Mouse (Mus musculus) heart, embryonic 15.5 days (tissue): ENCODE results near the gene Mgl2. TPM values are rescaled to one million over a fixed set of nuclear protein-coding genes. Genes with fewer than 3 reads are reported as not detected.

Experiments
- ATAC-seq: fragments of 200-750 bp; cut with Nextera tagmentation; replicated peaks from 2 replicates; pipeline ENCODE4 v1.8.0; 2017; ENCODE audit warnings: low read depth, moderate TSS enrichment; ENCODE audit not compliant: insufficient number of reproducible peaks, insufficient read depth, low FRiP score
- H3K27ac ChIP-seq: fragments of 300-500 bp; sonication (generic); 2 replicates; pipeline ENCODE4 v1.5.1; 2015; ENCODE audit warnings: mild to moderate bottlenecking, inconsistent platforms
- H3K27me3 ChIP-seq: fragments of 300-500 bp; sonication (generic); 2 replicates; pipeline ENCODE4 v1.6.1; 2015; ENCODE audit warnings: inconsistent platforms
- H3K36me3 ChIP-seq: fragments of 300-500 bp; sonication (generic); 2 replicates; pipeline ENCODE4 v1.6.1; 2015; ENCODE audit warnings: mild to moderate bottlenecking, inconsistent platforms
- H3K4me1 ChIP-seq: fragments of 300-500 bp; sonication (generic); replicated peaks from 2 replicates; pipeline ENCODE4 v1.6.1; 2015; ENCODE audit warnings: inconsistent platforms
- H3K4me2 ChIP-seq: fragments of 300-500 bp; sonication (generic); 2 replicates; pipeline ENCODE4 v1.6.1; 2015; ENCODE audit warnings: inconsistent platforms, mild to moderate bottlenecking, moderate library complexity
- H3K4me3 ChIP-seq: fragments of 300-500 bp; sonication (generic); 2 replicates; pipeline ENCODE4 v1.5.1; 2015; ENCODE audit warnings: mild to moderate bottlenecking, inconsistent platforms
- H3K9ac ChIP-seq: fragments of 300-500 bp; sonication (generic); 2 replicates; pipeline ENCODE4 v1.6.1; 2015; ENCODE audit warnings: mild to moderate bottlenecking, inconsistent platforms
- H3K9me3 ChIP-seq: fragments of 300-500 bp; sonication (generic); replicated peaks from 2 replicates; pipeline ENCODE4 v1.6.1; 2016; ENCODE audit warnings: inconsistent platforms
- WGBS: fragments of 180-500 bp; shearing (Covaris S2); methylation state at CpG from one replicate; pipeline ENCODE4 v1.1.7; 2015; ENCODE audit warnings: mixed read lengths; 5-methylcytosine and 5-hydroxymethylcytosine counted together
- polyA plus RNA-seq: library from polyadenylated mRNA; unstranded; fragments of >200 nt; fragmentation: Nextera tagmentation; extraction: Ambion mirVana; gene quantifications from 2 replicates; pipeline ENCODE4 v1.2.1, GENCODE M21; 2015

Gene Mgl2
- polyA plus RNA-seq, 1 experiment from 2014 or later, result 0.40 TPM

- no peak for ATAC-seq
- Histone ChIP-seq H3K27me3 (peaks cover 8% of the 10 kb centered on the region; the same call in 1 of the 2 replicates), H3K4me1 (no peaks in the 10 kb centered on the region), H3K9ac (no peak overlapping the region), H3K4me2 (no peak overlapping the region), H3K27ac (no peak overlapping the region), H3K9me3 (no peaks in the 10 kb centered on the region), H3K36me3 (no peaks in the 10 kb centered on the region), H3K4me3 (no peak overlapping the region)
- 49% methylated on average over 3 of the region's 3 CpGs for WGBS
These were observed 41.7 kb downstream of the Mgl2 start for GRCm38 (mm10) chr11:70171847-70172246.

GRCm38 (mm10) chr11:70172298-70172697, 42.2 kb downstream of the Mgl2 start:
- 53% methylated on average over 5 of the region's 5 CpGs for WGBS
- Histone ChIP-seq H3K27ac (no peak overlapping the region), H3K4me3 (no peak overlapping the region), H3K9me3 (no peaks in the 10 kb centered on the region), H3K36me3 (no peaks in the 10 kb centered on the region), H3K9ac (no peak overlapping the region), H3K4me1 (no peaks in the 10 kb centered on the region), H3K27me3 (peaks cover 8% of the 10 kb centered on the region; the same call in 1 of the 2 replicates), H3K4me2 (no peak overlapping the region)
- no peak for ATAC-seq

- no peaks in the 10 kb centered on the region for H3K36me3 ChIP-seq
- ATAC-seq, result no peak
- no peak overlapping the region for H3K27ac ChIP-seq
These were observed 44.4 kb downstream of the Mgl2 start for GRCm38 (mm10) chr11:70174491-70174890.

GRCm38 (mm10) chr11:70177647-70178046, 47.5 kb downstream of the Mgl2 start:
- Histone ChIP-seq H3K9me3 (no peaks in the 10 kb centered on the region; the same call in 1 of the 2 replicates), H3K27me3 (no peaks in the 10 kb centered on the region), H3K27ac (no peak overlapping the region), H3K9ac (no peak overlapping the region), H3K4me1 (no peaks in the 10 kb centered on the region), H3K36me3 (no peaks in the 10 kb centered on the region), H3K4me3 (no peak overlapping the region), H3K4me2 (no peak overlapping the region)
- WGBS, result 71% methylated on average over 8 of the region's 8 CpGs
- no peak for ATAC-seq

More at GRCm38 (mm10) chr11:70174491-70174890, 44.4 kb downstream of the Mgl2 start:
- Histone ChIP-seq H3K4me1 (no peaks in the 10 kb centered on the region), H3K9me3 (no peaks in the 10 kb centered on the region; the same call in 1 of the 2 replicates), H3K27me3 (no peaks in the 10 kb centered on the region), H3K9ac (no peak overlapping the region), H3K4me2 (no peak overlapping the region), H3K4me3 (no peak overlapping the region)
- WGBS, result 79% methylated on average over 4 of the region's 4 CpGs

GRCm38 (mm10) chr11:70178311-70178710, 48.2 kb downstream of the Mgl2 start:
- 82% methylated on average over 11 of the region's 11 CpGs for WGBS
- Histone ChIP-seq H3K4me1 (no peaks in the 10 kb centered on the region), H3K4me3 (no peak overlapping the region), H3K27me3 (no peaks in the 10 kb centered on the region), H3K27ac (no peak overlapping the region), H3K9me3 (no peaks in the 10 kb centered on the region; the same call in 1 of the 2 replicates), H3K36me3 (no peaks in the 10 kb centered on the region), H3K9ac (no peak overlapping the region), H3K4me2 (no peak overlapping the region)
- no peak for ATAC-seq

- Histone ChIP-seq H3K9ac (no peak overlapping the region), H3K36me3 (no peaks in the 10 kb centered on the region), H3K27me3 (no peaks in the 10 kb centered on the region), H3K4me1 (no peaks in the 10 kb centered on the region), H3K27ac (no peak overlapping the region), H3K4me3 (no peak overlapping the region), H3K9me3 (no peaks in the 10 kb centered on the region; the same call in 1 of the 2 replicates), H3K4me2 (no peak overlapping the region)
- 71% methylated on average over 11 of the region's 11 CpGs for WGBS
- no peak for ATAC-seq
These were observed 48.6 kb downstream of the Mgl2 start for GRCm38 (mm10) chr11:70178756-70179155.

- no peak for ATAC-seq
- H3K9me3 ChIP-seq, result no peaks in the 10 kb centered on the region; the same call in 1 of the 2 replicates
- no peak overlapping the region for H3K4me2 ChIP-seq
- 43% methylated on average over 14 of the region's 14 CpGs for WGBS
- no peak overlapping the region for H3K9ac ChIP-seq
- no peak overlapping the region for H3K4me3 ChIP-seq
- H3K36me3 ChIP-seq, result no peaks in the 10 kb centered on the region
- H3K4me1 ChIP-seq, result no peaks in the 10 kb centered on the region
- H3K27me3 ChIP-seq, result no peaks in the 10 kb centered on the region
- no peak overlapping the region for H3K27ac ChIP-seq
These were observed 49.3 kb downstream of the Mgl2 start for GRCm38 (mm10) chr11:70179401-70179800.

- no peak for ATAC-seq
- Histone ChIP-seq H3K9me3 (no peaks in the 10 kb centered on the region; the same call in 1 of the 2 replicates), H3K36me3 (no peaks in the 10 kb centered on the region), H3K27me3 (no peaks in the 10 kb centered on the region), H3K4me2 (no peak overlapping the region), H3K4me3 (no peak overlapping the region), H3K9ac (no peak overlapping the region), H3K4me1 (no peaks in the 10 kb centered on the region), H3K27ac (no peak overlapping the region)
- 87% methylated on average over 4 of the region's 4 CpGs for WGBS
These were observed 50.4 kb downstream of the Mgl2 start for GRCm38 (mm10) chr11:70180496-70180895.

GRCm38 (mm10) chr11:70185120-70185519, 55.0 kb downstream of the Mgl2 start:
- Histone ChIP-seq H3K4me3 (no peak overlapping the region), H3K9me3 (no peaks in the 10 kb centered on the region), H3K9ac (no peak overlapping the region), H3K4me2 (no peak overlapping the region), H3K4me1 (no peaks in the 10 kb centered on the region), H3K27ac (no peak overlapping the region), H3K36me3 (no peaks in the 10 kb centered on the region), H3K27me3 (no peaks in the 10 kb centered on the region)
- WGBS, result 60% methylated on average over 7 of the region's 7 CpGs
- no peak for ATAC-seq

Other genes starting within 250 kb of the Mgl2 start
- gene Kctd11, start 248.9 kb upstream of the Mgl2 start, polyA plus RNA-seq, result 3.3 and 5.7 TPM in 2 replicates
- 4.5 and 14.8 TPM in 2 replicates for gene Acap1, start 234.8 kb upstream of the Mgl2 start, polyA plus RNA-seq
- 3.7 and 5.8 TPM in 2 replicates for gene 2810408A11Rik, start 229.3 kb upstream of the Mgl2 start, polyA plus RNA-seq
- 5.2 and 7.0 TPM in 2 replicates for gene Neurl4, start 229.3 kb upstream of the Mgl2 start, polyA plus RNA-seq
- 44.8 and 54.9 TPM in 2 replicates for gene Gps2, start 216.4 kb upstream of the Mgl2 start, polyA plus RNA-seq
- gene Eif5a, start 208.4 kb upstream of the Mgl2 start, polyA plus RNA-seq, result 975 and 1,130 TPM in 2 replicates
- 5.5 and 5.7 TPM in 2 replicates for gene Ybx2, start 194.5 kb upstream of the Mgl2 start, polyA plus RNA-seq
- 42.0 and 42.6 TPM in 2 replicates for gene Slc2a4, start 182.1 kb upstream of the Mgl2 start, polyA plus RNA-seq
- gene Cldn7, start 165.6 kb upstream of the Mgl2 start, polyA plus RNA-seq, result 3.8 and 13.9 TPM in 2 replicates
- gene Ctdnep1, start 149.2 kb upstream of the Mgl2 start, polyA plus RNA-seq, result 19.9 and 21.6 TPM in 2 replicates
- gene Elp5, start 147.8 kb upstream of the Mgl2 start, polyA plus RNA-seq, result 97.8 and 99.6 TPM in 2 replicates
- 402 and 455 TPM in 2 replicates for gene Gabarap, start 139.2 kb upstream of the Mgl2 start, polyA plus RNA-seq
- gene Phf23, start 134.6 kb upstream of the Mgl2 start, polyA plus RNA-seq, result 38.4 and 42.4 TPM in 2 replicates
- gene Dvl2, start 129.7 kb upstream of the Mgl2 start, polyA plus RNA-seq, result 17.4 and 24.8 TPM in 2 replicates
- gene Acadvl, start 114.9 kb upstream of the Mgl2 start, polyA plus RNA-seq, result 200 and 235 TPM in 2 replicates
- gene Dlg4, start 113.4 kb upstream of the Mgl2 start, polyA plus RNA-seq, result 4.8 and 5.1 TPM in 2 replicates
- gene Asgr1, start 76.2 kb upstream of the Mgl2 start, polyA plus RNA-seq, result 0.29 TPM in 1 of 2 replicates, not detected in the other
- 0.22 TPM in 1 of 2 replicates, not detected in the other for gene Asgr2, start 37.7 kb upstream of the Mgl2 start, polyA plus RNA-seq
- 0.40 and 0.67 TPM in 2 replicates for gene Clec10a, start 25.9 kb downstream of the Mgl2 start, polyA plus RNA-seq
- gene Slc16a11, start 82.4 kb downstream of the Mgl2 start, polyA plus RNA-seq, result 0.54 and 0.65 TPM in 2 replicates
- gene Slc16a13, start 90.7 kb downstream of the Mgl2 start, polyA plus RNA-seq, result 4.5 and 5.2 TPM in 2 replicates
- 18.1 and 19.8 TPM in 2 replicates for gene Bcl6b, start 99.5 kb downstream of the Mgl2 start, polyA plus RNA-seq
- gene 0610010K14Rik, start 107.6 kb downstream of the Mgl2 start, polyA plus RNA-seq, result 107 and 113 TPM in 2 replicates
- 7.3 and 10.3 TPM in 2 replicates for gene Gm21988, start 109.5 kb downstream of the Mgl2 start, polyA plus RNA-seq
- gene Rnasek, start 109.5 kb downstream of the Mgl2 start, polyA plus RNA-seq, result 198 and 215 TPM in 2 replicates
- gene Alox12, start 125.0 kb downstream of the Mgl2 start, polyA plus RNA-seq, result 4.1 TPM in 2 replicates
- 0.45 and 2.8 TPM in 2 replicates for gene Alox12e, start 192.3 kb downstream of the Mgl2 start, polyA plus RNA-seq
- 0.23 and 0.58 TPM in 2 replicates for gene Alox15, start 221.7 kb downstream of the Mgl2 start, polyA plus RNA-seq